Mouse (Mus musculus): Measurements from ENCODE around the gene Amotl1. TPM values are rescaled to one million over a fixed set of nuclear protein-coding genes. Genes with fewer than 3 reads are reported as not detected.
"Not testable (repeated sequence)": the region's sequence is repeated elsewhere in the genome, so short reads cannot be mapped to it uniquely, and the experiment has no call there.

Gene Amotl1
- total RNA-seq, 2 experiments from 2014 or later: 19.1 to 25.1 TPM

DNA sequence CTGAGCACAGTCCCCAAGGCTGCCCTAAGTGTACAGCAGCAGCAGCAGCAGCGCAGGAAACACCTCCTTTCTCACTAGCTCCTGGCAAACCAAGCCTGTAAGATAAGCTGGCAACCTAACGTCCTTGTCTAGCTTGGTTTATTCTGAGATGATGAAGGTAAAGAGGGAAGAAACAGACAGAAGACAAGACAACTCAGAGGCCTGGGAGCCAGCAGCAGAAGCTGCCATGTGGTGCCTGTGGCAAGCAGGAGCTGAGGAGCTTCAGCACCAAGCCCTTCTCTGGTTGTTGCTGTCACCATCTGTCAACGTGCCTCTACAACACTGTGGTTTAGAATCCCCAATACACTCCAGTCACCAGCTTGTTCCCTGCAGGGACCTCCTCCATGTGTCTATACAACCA, 37.4 kb downstream of the Amotl1 start:
- peak; percentile 14 to 43 for DNase-seq (ENCODE audit: low spot score in 2 of 2)

GRCm38 (mm10) chr9:14605992-14606391, 38.9 kb downstream of the Amotl1 start:
- no peak for DNase-seq (ENCODE audit: low spot score in 2 of 2)

DNA sequence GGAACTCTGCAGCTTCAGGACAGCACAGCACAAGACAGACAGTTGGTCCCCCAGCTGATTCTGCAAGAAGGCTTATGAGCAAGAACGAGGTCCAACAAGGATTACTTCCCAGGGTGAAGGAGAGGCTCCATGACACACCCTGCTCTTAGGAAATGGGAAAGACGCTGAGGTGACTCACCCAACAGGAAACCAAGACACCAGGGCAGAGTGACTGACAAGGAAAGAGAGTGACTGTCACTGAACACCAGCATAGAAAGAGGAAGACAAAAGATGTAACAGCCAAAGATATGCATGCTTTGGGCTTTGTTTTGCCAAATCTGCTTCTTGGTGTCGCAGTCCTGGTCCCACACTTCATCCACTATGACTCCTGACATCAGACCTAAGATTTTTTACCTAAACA, 40.5 kb downstream of the Amotl1 start:
- DNase-seq (ENCODE audit: low spot score in 2 of 2): no peak

GRCm38 (mm10) chr9:14603475-14603874, 41.4 kb downstream of the Amotl1 start:
- no peak for DNase-seq (ENCODE audit: low spot score in 2 of 2)

DNA sequence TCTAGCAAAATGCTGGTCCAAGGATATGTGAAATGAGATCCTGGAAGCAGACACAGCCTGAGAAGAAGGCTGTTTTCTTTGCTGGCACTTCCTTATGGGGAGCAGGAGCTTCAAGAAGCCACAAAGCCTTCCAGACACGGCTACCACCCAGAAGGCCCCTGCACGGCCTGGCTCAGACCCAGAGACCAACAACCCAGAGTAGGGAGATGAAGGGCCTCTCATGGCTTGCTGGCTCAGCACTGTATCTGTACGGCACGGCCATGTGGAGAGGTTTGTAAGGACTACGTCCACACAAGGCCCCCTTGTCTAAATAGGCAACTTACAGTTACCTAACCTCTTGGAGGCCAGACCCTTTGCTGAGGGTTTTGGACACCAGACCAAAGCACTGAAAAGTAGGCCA, 45.1 kb downstream of the Amotl1 start:
- DNase-seq (ENCODE audit: low spot score in 2 of 2): no peak

- DNase-seq (ENCODE audit: low spot score in 2 of 2): no peak
These were observed 46.7 kb downstream of the Amotl1 start for GRCm38 (mm10) chr9:14598157-14598556.

GRCm38 (mm10) chr9:14597429-14597828, 47.4 kb downstream of the Amotl1 start:
- no peak for DNase-seq (ENCODE audit: low spot score in 2 of 2)

DNA sequence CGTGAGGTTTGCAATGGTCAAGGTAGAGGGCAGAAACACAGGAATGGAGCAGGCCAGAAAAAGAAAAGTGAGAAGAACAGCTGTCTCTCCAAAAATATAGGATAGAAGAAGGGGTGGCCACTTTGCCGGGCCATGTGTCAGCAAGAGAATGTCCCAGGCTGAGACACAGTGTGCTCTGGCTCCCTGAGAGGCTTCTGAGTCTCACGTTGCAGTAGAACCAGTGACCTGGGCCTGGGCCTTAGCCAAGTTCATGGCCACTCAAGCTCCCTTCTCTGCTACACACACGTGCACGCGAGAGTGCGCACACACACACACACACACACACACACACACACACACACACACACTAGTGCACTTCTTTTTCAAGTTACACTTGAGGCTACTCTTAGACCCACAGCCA, 48.0 kb downstream of the Amotl1 start:
- DNase-seq (ENCODE audit: low spot score in 2 of 2): no peak

- peak; percentile 28 to 67 for DNase-seq (ENCODE audit: low spot score in 2 of 2)
These were observed 48.4 kb downstream of the Amotl1 start for GRCm38 (mm10) chr9:14596427-14596826.

GRCm38 (mm10) chr9:14595893-14596292, 49.0 kb downstream of the Amotl1 start:
- DNase-seq (ENCODE audit: low spot score in 2 of 2): no peak

DNA sequence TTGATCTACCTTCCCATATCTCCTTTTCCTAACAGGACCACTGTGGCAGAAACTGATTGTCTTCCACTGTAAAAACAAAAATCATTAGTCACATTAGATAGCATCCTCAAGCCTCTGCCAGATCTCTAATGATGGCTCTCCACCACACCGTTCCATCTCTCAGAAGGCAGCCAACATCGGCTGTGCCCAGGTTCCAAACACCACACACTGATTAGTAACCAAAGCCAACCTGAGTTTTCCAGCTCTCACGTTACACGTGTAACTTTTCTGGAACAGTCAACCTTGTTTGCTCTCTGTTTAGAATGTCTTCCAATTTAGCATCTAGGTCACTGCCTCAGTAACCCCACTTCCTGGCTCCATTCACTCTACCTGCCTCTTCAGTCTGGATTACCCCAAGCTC, 51.0 kb downstream of the Amotl1 start:
- no peak for DNase-seq (ENCODE audit: low spot score in 2 of 2)

DNA sequence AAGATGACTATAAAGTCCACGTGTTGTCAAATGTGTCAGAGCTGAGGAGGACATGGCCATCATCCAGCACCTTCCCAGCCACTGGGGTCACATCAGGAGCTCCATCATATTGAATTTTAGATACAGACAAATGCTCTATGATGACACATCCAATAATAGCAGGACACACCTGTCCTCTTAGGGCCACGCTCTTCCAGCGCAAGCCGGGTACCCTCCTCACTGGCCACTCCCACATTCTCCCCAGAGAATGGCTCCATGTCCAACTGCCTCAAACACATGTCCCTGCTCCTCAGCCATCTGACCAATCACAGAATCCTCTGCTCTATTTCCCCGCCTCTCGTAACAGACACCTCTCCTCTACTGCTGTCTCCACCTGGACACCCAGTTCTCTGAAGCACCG, 54.2 kb downstream of the Amotl1 start:
- DNase-seq (ENCODE audit: low spot score in 2 of 2): no peak

DNA sequence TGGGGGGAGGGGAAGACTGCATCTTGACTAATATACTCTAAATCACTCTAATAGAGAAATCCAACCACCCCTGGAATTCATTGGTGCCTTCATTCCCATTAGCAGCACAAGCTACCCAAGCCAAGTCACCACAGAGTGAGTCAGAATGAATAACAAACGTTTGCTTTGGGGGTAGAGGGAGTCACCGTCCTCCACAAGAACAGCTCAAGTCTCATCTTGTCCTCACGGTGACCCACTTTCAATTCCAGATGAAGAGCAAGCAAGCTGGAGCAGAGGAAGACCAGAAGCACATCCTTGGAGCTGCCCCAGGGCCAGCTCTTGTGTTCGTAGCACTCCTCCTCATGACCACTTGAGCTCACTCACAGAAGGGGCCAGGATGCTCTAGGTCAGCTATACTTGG, 56.2 kb downstream of the Amotl1 start:
- no peak for DNase-seq (ENCODE audit: low spot score in 2 of 2)

DNA sequence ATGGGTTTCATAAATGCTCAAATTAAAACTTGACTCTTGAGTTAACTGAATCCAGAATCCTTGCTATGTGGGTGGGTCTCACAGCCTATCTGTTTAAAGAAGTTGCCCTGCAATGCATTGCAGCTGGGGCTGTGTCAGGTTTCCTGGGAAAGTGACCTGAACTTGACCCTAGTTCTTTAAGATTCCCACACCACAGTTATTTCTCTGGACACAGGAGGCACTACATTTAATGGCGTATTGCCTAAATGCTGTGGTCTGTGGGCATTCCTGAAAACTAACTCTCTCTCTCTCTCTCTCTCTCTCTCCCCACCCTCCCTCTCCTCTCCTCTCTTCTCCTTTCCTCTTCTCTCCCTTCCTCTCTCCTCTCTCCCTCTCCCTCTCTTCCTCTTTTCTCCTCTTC, 59.2 kb downstream of the Amotl1 start:
- DNase-seq (ENCODE audit: low spot score in 2 of 2): no peak

DNA sequence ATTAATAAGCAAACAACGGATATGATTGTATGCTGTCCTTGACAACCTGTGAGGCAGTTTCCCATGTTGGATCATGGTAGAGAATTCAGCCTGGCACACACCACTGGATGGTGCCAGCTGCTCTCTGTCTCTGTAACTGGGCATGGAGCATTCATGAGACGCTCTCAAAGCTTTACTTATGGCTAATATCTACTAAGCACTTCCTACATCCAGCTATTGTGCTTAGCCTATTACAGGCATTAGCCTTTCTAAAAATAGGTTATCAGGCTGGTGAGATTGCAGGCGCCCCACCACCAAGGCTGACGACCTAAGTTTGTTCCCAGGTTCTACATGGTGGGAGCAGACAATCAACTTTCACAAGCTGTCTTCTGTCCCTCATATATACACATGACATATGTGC, 65.9 kb downstream of the Amotl1 start:
- no peak for DNase-seq (ENCODE audit: low spot score in 2 of 2)

DNA sequence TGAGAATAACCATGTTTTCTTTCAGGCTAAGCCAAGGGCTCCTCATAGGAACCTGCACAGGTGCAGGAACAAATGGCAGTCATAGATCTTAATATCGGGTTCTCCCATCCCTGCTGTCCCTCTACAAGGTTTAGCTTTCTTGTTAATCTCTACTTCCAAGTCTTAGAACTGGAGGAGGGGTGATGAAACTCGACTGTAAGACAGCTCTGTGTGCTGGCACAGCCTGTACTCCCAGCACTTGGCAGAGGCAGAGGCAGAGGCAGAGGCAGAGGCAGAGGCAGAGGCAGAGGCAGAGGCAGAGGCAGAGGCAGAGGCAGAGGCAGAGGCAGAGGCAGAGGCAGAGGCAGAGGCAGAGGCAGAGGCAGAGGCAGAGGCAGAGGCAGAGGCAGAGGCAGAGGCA, 68.5 kb downstream of the Amotl1 start:
- DNase-seq (ENCODE audit: low spot score in 2 of 2): not testable (repeated sequence)

DNA sequence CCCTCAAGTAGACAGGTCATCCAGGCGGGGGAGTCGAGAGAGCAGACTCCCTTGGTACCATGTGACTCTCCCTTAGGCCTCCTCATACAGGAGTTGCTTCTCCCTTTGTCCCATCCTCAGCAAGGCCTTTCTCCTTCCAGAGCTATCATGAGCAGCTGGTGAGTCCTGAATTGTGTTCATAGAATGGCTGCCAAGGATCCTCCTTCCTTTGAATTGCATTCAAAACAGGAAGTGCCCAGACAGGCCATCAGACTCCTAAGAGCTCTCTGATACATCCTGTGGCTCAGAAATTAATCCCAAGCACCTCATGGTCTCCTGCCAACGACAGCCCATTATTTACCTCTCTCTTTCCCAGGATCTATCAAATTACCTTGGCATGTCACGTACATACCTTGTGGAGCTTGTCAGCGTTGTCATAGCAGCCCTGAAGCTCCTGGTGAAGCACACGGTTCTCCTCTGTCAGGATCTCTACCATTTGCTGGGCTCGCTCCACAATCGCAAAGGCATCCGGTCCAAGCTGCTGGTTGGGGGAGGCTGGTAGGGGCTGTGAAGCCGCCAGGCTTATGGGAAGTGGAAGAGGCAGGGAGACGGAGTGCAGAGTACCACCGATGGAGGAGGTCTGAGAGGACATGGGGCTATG, 70.0 kb downstream of the Amotl1 start:
- peak; percentile 22 to 23 for DNase-seq (ENCODE audit: low spot score in 2 of 2)

- no peak for DNase-seq (ENCODE audit: low spot score in 2 of 2)
These were observed 75.5 kb downstream of the Amotl1 start for GRCm38 (mm10) chr9:14569175-14569975.

DNA sequence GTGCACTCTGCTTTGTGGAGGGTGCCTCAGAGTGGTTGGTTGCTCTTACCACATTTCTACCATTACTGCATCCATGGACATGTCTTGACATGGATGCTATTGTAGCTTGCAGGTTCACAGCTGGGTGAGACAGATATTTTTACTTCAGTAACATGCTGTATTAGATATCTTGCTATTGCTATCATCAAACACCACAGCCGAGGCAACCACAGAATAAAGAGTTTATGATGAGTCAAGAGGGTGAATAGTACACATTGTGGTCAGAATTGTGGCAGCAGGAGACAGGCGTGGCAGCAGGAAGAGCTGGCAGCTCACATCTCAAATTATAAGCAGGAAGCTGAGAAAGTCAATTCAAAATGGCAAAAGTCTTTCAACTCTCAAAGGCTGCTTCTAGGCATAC, 76.4 kb downstream of the Amotl1 start:
- no peak for DNase-seq (ENCODE audit: low spot score in 2 of 2)

GRCm38 (mm10) chr9:14564486-14564885, 80.4 kb downstream of the Amotl1 start:
- DNase-seq (ENCODE audit: low spot score in 2 of 2): no peak

GRCm38 (mm10) chr9:14563351-14563750, 81.5 kb downstream of the Amotl1 start:
- DNase-seq (ENCODE audit: low spot score in 2 of 2): no peak

GRCm38 (mm10) chr9:14560545-14560944, 84.3 kb downstream of the Amotl1 start:
- no peak for DNase-seq (ENCODE audit: low spot score in 2 of 2)

- peak in 1 of 2 experiments; percentile 8 for DNase-seq (ENCODE audit: low spot score in 2 of 2)
These were observed 84.9 kb downstream of the Amotl1 start for GRCm38 (mm10) chr9:14559996-14560395.
